Mouse (Mus musculus): ENCODE data around the gene Bhmt. TPM values are rescaled to one million over a fixed set of nuclear protein-coding genes. Genes with fewer than 3 reads are reported as not detected.
"Not testable (repeated sequence)": the region's sequence is repeated elsewhere in the genome, so short reads cannot be mapped to it uniquely, and the experiment has no call there.

Gene Bhmt
- polyA plus RNA-seq, 1 experiment from 2014 or later: 0.05 TPM

- ATAC-seq (ENCODE audit: low FRiP score, low read depth): no peak
- H3K36me3 ChIP-seq: no peaks in the 10 kb centered on the region
- H3K9me3 ChIP-seq: no peaks in the 10 kb centered on the region
- no peak overlapping the region for H3K4me3 ChIP-seq
- 0 out of 2 replicates have a peak, but pooled peaks cover 2% of the 10 kb centered on the region for H3K4me1 ChIP-seq
- H3K27ac ChIP-seq (replicated peaks): no peak overlapping the region
- WGBS: 88% methylated on average over 4 of the region's 4 CpGs
- H3K4me2 ChIP-seq (replicated peaks): no peak overlapping the region
- no peak overlapping the region for H3K9ac ChIP-seq (replicated peaks)
- no peaks in the 10 kb centered on the region for H3K27me3 ChIP-seq
Observed at GRCm38 (mm10) chr13:93604698-93605097, 33.1 kb downstream of the Bhmt start.

- Histone ChIP-seq H3K4me1 (no peaks in the 10 kb centered on the region), H3K4me2 (replicated peaks) (no peak overlapping the region), H3K27me3 (no peaks in the 10 kb centered on the region), H3K4me3 (no peak overlapping the region), H3K9me3 (no peaks in the 10 kb centered on the region), H3K9ac (replicated peaks) (no peak overlapping the region), H3K27ac (replicated peaks) (no peak overlapping the region), H3K36me3 (no peaks in the 10 kb centered on the region)
- 86% methylated on average over 11 of the region's 11 CpGs for WGBS
- no peak for ATAC-seq (ENCODE audit: low FRiP score, low read depth)
Observed at GRCm38 (mm10) chr13:93601527-93601926, 36.2 kb downstream of the Bhmt start.

- no peaks in the 10 kb centered on the region for H3K4me1 ChIP-seq
- H3K27me3 ChIP-seq: no peaks in the 10 kb centered on the region
- no peaks in the 10 kb centered on the region for H3K36me3 ChIP-seq
- no peak overlapping the region for H3K4me2 ChIP-seq (replicated peaks)
- H3K27ac ChIP-seq (replicated peaks): no peak overlapping the region
- H3K4me3 ChIP-seq: no peak overlapping the region
- no peaks in the 10 kb centered on the region for H3K9me3 ChIP-seq
- ATAC-seq (ENCODE audit: low FRiP score, low read depth): no peak
- 87% methylated on average over 2 of the region's 2 CpGs for WGBS
- no peak overlapping the region for H3K9ac ChIP-seq (replicated peaks)
Observed at GRCm38 (mm10) chr13:93593040-93593699, 44.6 kb downstream of the Bhmt start.

- not testable (repeated sequence) for H3K4me2 ChIP-seq (replicated peaks); H3K27ac ChIP-seq (replicated peaks); H3K4me1 ChIP-seq; H3K4me3 ChIP-seq; H3K36me3 ChIP-seq; H3K9ac ChIP-seq (replicated peaks); H3K9me3 ChIP-seq; ATAC-seq (ENCODE audit: low FRiP score, low read depth); H3K27me3 ChIP-seq
- WGBS: 92% methylated on average over 9 of the region's 9 CpGs
Observed at GRCm38 (mm10) chr13:93582526-93582925, 55.2 kb downstream of the Bhmt start.

- no peak for ATAC-seq (ENCODE audit: low FRiP score, low read depth)
- no peak overlapping the region for H3K4me2 ChIP-seq (replicated peaks)
- no peak overlapping the region for H3K9ac ChIP-seq (replicated peaks)
- no peaks in the 10 kb centered on the region for H3K36me3 ChIP-seq
- H3K27me3 ChIP-seq: no peaks in the 10 kb centered on the region
- no peaks in the 10 kb centered on the region for H3K9me3 ChIP-seq
- H3K27ac ChIP-seq (replicated peaks): no peak overlapping the region
- 83% methylated on average over 5 of the region's 5 CpGs for WGBS
- no peaks in the 10 kb centered on the region for H3K4me1 ChIP-seq
- no peak overlapping the region for H3K4me3 ChIP-seq
Observed at GRCm38 (mm10) chr13:93580431-93580830, 57.3 kb downstream of the Bhmt start.

GRCm38 (mm10) chr13:93569676-93570075 lies 68.1 kb downstream of the Bhmt start:
- no peaks in the 10 kb centered on the region for H3K36me3 ChIP-seq
- no peaks in the 10 kb centered on the region for H3K9me3 ChIP-seq
- H3K27ac ChIP-seq (replicated peaks): no peak overlapping the region
- no peak overlapping the region for H3K4me2 ChIP-seq (replicated peaks)
- H3K27me3 ChIP-seq: no peaks in the 10 kb centered on the region
- 82% methylated on average over 4 of the region's 4 CpGs for WGBS
- H3K9ac ChIP-seq (replicated peaks): no peak overlapping the region
- ATAC-seq (ENCODE audit: low FRiP score, low read depth): no peak
- no peak overlapping the region for H3K4me3 ChIP-seq
- no peaks in the 10 kb centered on the region for H3K4me1 ChIP-seq

Other genes with a start within 250 kb of the Bhmt start
- gene Jmy, start 138.2 kb downstream of the Bhmt start, polyA plus RNA-seq (2016; fragmentation: Nextera tagmentation; extraction: Ambion mirVana): 8.9 and 11.0 TPM in 2 replicates
- gene Bhmt2, start 36.3 kb upstream of the Bhmt start, polyA plus RNA-seq (2016; fragmentation: Nextera tagmentation; extraction: Ambion mirVana): not detected in 2 replicates
- 0.21 TPM in 1 of 2 replicates, not detected in the other for gene Dmgdh, start 36.5 kb upstream of the Bhmt start, polyA plus RNA-seq (2016; fragmentation: Nextera tagmentation; extraction: Ambion mirVana)
- 9.8 and 10.3 TPM in 2 replicates for gene Arsb, start 133.7 kb upstream of the Bhmt start, polyA plus RNA-seq (2016; fragmentation: Nextera tagmentation; extraction: Ambion mirVana)